Mouse (Mus musculus): ENCODE measurements around the gene Gm49396. TPM values are rescaled to one million over a fixed set of nuclear protein-coding genes. Genes with fewer than 3 reads are reported as not detected.
A peak's percentile ranks its signal among the peaks of the same experiment; 100 is the strongest.

Gene Gm49396
- total RNA-seq, 2 experiments from 2014 or later = 1.4 to 1.6 TPM

DNA sequence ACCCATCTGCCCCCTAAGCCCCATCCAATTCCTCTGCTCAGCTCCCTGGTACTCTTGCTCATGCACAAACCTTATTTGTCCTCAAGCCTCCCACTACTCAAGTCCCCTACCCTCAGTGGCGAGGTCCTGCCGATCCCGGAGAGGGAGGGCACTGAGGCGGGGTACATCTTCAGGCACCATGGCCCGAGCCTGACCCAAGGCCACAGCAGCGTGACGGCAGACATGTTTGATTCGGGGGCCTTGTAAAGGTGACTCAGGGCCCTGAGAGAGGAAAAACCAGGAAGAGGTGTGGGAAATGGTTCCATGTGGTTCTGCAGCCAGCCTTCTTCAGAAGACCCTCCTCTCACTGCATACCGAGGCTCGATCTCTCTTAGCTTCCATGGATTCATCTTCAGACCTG, 21.2 kb downstream of the Gm49396 start:
- no peak for DNase-seq
- intact Hi-C loops (cut with DNase I) = no loop called here

DNA sequence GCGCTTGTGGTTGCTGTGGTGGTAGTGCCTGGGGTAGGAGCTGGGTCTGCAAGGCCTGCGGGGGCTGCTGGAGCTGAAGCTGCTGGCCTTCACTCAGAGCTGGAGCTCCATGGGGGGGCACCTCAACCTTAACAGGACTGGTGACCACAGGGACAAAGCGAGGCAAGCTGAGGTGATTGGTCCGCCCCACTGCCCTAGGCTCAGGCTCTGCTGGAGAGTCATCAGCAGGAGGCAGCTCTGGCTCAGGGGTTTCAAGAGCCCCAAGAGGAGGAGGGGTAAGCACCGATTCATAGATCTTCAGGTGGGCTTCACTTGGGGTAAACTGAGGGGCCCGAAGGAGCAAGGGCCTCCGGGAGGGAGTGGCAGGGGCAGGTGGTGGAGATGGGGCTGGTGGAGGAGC, 22.0 kb downstream of the Gm49396 start:
- intact Hi-C loops (cut with DNase I) = loop anchor here (5.0 kb wide), 3 partner anchors 33 to 387 kb away; partner anchors contain the start of genes Fam187b, Hspb6, Lsr and Proser3

DNA sequence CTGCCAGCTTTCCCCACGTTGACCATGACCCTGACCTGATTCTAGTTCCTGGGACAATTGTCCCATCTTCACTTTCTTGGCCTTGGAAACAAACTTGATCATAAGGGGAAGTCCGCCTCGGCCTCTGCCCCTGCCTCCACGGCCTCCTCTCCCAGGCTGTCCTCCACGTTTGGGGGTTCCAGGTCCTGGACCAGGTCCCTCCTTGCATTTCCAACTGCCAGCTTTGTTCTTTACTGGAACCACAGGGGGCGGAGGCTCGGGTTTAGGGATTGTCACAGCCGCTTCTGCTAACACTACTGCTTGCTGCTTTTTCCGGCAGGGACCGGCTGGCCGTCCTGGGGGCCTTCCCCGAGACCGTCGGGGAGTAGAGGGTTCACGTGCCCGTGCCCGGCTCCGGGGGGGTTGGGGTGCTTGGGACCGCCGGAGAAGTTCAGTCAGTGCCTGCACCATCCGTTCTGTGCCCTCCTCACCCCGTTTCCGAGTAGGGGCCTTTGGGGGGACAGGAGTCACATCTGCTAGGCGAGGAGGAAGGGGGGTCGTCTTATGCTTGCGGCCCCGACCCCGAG, 23.4 kb downstream of the Gm49396 start:
- DNase-seq = no peak
- intact Hi-C loops (cut with DNase I) = loop anchor here (1.0 to 5.0 kb wide), 4 partner anchors 22 to 386 kb away; partner anchors contain the start of genes Fam187b, Hspb6, Lsr and Proser3

More for the DNA sequence above, 22.0 kb downstream of the Gm49396 start:
- no peak for DNase-seq

DNA sequence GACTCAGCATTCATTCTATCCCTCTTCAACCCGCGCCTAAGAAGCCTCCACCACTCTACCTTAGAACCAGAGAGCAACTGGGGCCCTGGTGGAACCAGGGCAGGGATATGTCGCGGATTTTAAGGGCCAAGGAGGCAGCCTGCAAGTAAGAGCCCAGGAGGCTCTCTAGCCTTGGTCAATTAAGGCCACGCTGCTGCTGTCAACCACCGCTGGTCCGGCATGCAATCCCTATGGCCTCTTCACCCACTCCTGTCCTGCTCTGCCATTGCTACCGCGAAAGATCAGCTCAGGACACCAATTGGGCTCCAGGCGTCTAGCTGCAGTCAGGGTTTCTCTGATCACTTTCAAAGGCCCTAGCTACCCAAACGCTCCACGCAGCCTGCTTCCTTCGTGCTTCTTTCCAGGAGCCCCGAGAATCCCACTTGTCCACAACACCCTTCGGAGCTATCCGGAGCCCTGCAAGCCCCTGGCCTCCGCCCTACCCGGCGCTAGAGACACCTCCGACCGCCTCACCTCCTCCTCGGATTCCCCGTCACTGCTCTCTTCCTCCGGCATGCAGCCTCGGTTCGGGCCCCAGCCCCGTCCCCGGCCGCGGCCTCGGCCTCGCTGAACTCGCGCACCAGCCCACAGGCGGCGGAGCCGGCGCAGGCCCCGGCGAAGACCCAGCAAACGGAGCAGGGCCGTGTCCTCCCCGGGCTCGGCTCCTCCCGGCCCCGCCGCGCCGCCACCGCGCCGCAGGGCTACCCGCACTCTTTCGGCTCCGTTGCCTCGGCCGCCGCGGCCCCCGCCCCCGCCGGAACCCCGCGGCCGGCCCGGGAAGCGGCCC, 24.9 kb downstream of the Gm49396 start:
- intact Hi-C loops (cut with DNase I) = loop anchor here (1.0 to 5.0 kb wide), 4 partner anchors 24 to 384 kb away; partner anchors contain the start of genes Fam187b, Hspb6, Lsr and Proser3
- DNase-seq = peak in 1 of 2 experiments; percentile 51

DNA sequence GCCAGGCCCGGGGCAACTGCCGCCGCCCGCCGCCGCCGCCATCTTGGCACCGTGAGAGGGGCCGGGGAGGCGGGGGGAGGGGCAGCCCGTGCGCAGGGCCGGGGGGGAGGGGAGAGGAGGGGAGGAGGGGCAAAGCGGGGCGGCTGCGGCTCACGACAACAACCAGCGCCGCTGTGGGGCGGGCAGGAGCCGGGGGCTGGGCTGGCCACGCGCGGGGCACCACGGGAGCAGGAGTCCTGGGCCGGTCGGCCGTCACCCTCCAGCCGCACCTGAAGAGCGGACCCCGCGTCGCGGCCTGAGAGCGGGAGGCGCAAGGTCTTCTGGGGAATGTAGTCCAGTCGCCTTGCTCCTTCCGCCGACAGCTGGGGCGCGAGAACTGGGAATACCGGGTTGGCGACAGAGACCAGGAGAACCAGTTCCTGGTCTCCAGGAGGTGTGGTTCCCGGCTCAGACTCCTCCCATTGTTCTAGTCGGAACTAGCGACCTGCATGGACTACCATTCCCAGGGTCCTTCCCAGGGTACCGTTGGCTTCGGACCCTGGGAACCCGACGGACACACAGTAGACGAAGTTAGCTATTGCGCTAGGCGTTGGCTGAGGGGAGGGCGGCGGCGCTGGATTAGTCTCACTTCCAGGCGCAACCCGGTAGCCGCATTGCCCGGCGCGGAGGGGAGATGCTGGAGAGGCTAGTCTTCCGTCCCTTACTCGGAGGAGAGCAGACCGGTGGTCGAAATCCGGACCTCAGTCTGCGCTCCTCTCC, 25.7 kb downstream of the Gm49396 start, which contains the start of gene Kmt2b:
TSS of gene Kmt2b (minus strand) at position 51 of the 759 bp plus-strand sequence.
- intact Hi-C loops (cut with DNase I) = loop anchor here (1.0 to 5.0 kb wide), 5 partner anchors 25 to 383 kb away; partner anchors contain the start of genes Fam187b, Hspb6, Lsr and Proser3
- DNase-seq = peak; percentile 91 to 96

DNA sequence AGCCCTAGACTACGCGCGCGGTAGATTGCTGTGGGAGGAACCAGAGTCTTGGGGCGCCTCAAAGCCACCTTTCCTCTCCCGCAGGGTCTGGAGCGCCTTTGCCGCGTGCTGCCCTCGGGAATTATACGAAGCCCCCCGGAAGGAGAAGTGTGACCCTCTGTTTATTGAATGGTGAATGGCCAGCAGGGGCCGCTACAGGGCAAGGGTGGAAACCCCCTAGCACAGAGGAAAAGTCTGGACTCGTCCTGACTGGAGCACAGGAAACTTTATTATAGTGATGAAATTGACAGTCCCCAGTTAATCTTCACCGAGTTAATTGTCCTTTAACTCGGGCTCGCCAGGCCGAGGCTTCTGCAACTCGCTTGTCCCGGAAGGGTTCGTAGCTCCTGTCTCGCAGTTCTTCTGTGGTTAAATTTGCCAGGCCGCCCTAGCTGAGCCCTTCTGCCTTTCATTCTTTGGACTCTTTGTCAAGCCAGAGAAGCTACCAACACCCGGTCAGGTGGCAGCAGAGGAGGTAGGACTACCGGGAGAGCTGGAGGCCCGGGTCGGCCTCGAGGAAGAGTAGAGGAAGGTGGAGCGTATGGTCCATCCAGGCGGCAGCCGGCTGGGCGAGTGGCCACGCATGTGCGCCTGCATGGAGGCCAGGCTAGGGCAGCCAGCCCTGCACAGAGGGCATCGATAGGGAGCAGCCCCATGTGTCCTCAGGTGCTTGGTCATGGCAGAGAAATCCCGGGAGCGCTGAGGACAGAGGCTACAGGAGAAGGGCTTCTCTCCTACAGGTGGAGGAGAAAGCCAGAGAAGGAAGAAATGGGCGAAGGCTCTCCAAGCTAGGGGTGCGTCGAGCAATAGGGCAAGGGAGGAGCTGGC, 26.5 kb downstream of the Gm49396 start:
- intact Hi-C loops (cut with DNase I) = loop anchor here (1.0 to 10.0 kb wide), 7 partner anchors 25 to 383 kb away; partner anchors contain the start of genes Fam187b, Ffar1, Hspb6 and Lsr
- DNase-seq = peak; percentile 88 to 90

DNA sequence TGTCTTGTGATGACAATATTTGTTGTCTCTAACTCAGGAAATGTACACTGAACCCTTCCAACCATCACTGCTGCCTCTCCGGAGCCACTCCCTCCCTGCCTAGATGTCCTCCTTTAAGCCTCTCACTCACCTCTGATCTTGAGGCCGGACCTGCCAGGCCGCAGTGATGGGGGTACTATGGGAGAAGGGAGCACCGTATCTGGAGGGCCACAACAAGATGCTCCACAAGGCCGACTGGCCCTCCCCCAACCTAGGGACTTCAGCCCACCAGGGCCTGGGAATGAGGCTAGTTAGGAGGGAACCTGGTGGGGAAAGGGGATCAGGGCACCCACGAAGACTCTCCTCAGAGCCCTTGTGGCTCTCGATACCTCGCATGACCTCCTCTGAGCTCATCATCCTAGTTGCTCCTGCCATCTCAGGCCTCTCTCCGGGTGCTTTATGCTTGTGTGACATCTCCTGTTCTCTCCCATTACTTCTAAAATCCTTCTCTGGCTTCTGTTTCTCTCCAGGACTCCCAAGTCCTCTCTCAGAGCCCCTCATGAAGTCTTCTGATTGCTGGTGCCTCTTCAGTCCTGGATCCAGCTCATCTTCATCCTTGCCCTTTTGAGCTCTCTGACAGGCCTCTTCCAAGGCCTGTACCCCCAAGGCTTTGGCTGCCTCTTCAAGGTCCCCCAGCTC, 27.9 kb downstream of the Gm49396 start:
- DNase-seq = no peak
- intact Hi-C loops (cut with DNase I) = loop anchor here (2.0 to 10.0 kb wide), 2 partner anchors 270 to 364 kb away; partner anchors contain the start of genes Ffar1 and Usf2

DNA sequence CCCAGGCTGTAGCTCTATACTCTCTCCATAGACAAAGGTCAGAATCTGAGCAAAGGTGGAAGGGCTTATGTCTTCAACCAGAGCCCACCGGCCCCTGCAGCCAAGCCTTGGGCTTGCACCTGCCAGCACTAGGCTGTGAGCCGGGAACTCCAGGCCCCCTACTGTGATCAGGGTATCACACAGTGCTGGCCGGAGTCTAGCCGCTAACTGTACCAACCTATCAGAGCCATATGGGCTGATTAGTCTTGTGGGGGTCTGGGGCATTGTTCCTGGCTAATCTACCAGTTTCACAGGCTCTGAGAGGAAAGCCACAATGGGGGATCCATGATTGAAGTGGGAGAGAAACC, 28.4 kb downstream of the Gm49396 start:
- intact Hi-C loops (cut with DNase I) = loop anchor here (2.0 to 10.0 kb wide), 2 partner anchors 269 to 363 kb away; partner anchors contain the start of genes Ffar1 and Usf2

DNA sequence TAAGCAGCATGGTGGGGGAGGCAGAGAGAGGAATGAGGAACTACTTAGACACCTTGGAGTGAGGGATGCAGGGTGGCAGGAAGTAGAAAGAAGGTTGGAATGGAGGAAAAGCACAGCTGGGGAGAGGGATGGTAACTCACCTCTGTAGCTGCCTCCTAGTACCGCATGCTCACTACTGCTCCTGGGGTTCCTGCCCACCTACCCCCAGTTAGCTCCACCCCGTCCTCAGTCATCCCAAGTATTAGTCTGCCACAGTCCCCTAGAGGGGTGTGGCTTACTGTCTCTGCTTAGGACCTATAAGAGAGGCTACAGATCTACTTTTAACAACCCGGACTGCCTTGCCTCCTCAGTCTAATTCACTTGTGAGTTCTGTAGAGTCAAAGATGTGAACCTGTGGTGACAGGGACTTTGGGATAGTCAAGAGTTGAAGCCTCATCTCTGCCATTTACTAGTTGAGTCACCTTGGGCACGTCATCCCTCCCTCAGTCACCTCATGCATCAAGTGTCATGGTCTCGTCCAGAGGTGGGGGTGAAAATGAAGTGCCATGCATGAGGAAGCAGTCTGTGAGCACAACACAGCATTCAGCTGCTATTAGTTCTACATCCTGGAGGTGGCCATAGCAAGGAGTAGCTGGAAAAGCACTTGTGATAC, 29.8 kb downstream of the Gm49396 start:
- intact Hi-C loops (cut with DNase I) = loop anchor here (10.0 kb wide), 1 partner anchor 362 kb away; the partner anchor contains the start of gene Usf2
- DNase-seq = no peak

More for the DNA sequence above, 28.4 kb downstream of the Gm49396 start:
- no peak for DNase-seq

DNA sequence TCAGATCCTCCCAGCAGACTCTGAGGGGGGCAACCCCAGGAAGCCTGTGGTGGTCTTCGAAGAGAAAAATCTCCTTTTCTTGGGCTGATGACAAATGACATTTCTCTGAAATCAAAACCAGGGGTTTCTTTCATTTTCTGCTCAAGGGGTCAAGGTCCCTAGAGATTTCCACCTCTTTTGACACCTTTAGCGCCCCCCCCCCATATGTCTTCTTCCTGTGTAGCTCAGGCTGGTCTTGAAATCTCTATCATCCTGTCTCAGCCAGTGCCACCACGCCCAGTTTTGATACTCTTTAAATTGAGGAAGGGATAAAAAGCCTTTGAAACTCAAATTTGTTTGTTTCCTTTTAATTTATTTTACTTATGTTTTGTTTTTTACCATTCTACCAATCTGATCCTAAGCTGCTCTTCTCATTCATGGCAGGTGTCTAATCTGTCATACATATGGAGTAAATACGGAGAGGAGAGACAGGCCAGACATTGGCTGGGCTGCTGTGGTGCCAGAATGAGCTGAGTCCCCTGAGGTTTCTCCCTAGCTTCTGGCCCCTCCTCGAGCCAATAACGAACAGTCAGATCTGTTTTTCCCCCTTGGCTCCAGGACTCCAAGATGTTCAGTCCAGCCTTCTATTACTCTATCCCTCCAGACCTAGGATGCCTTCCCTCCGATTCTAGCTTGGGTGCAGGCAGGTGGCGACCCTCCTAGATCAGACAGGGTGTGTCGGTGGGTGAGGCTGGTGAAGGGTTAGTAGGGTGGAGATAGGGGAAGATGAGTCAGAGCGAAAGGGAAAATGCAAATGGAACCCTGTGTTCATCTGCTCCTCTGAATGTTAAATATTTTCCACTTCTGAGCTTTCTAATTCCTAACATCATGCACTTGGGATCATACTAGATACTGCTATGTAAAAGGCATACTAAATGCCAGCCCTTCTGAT, 30.7 kb downstream of the Gm49396 start:
- intact Hi-C loops (cut with DNase I) = loop anchor here (10.0 kb wide), 1 partner anchor 361 kb away; the partner anchor contains the start of gene Usf2
- no peak for DNase-seq

DNA sequence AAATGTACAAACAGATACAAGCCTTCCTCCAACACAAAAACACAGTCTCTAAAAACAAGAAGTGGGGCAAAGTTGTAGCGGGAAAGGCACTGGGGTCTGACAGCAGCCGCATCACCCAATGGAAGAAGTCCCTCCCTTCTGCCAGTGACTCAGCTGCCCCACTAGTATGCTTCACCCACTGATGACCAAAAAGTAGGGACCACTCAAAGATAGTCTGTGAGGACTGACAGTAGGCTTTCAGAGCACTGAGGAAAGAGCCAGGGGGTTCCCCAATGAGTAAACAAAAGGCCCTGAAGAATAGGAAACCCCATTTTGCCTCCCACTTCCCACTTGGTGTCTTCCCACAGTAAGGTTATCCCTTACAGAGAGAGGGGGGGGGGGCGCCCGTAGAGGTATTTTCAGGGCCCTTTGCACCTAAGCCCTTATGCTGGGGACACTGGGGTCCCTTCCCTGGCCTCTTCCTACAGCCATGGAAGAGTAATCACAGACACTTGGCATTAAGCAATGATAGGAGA, 31.4 kb downstream of the Gm49396 start:
- intact Hi-C loops (cut with DNase I) = loop anchor here (10.0 kb wide), 1 partner anchor 360 kb away; the partner anchor contains the start of gene Usf2
- DNase-seq = no peak

DNA sequence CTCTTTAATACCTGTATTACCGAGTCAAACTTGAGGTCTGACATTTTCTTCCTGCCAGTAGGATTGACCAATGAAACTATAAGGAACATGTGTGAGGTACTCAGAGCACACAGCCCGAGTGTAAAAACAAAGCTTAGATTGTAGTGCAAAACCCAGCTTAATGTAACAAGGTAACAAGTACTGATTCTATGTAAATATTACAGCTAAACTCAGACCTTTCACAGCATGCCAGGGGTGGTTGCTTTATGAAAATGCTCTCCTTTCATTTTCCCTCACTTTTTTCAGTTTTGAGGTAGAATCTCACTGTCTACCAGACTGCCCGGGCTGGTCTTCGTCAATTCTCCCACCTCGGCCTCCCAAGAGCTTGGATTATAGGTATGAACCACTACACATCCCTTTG, 32.9 kb downstream of the Gm49396 start:
- intact Hi-C loops (cut with DNase I) = loop anchor here (10.0 kb wide), 1 partner anchor 359 kb away; the partner anchor contains the start of gene Usf2
- no peak for DNase-seq

DNA sequence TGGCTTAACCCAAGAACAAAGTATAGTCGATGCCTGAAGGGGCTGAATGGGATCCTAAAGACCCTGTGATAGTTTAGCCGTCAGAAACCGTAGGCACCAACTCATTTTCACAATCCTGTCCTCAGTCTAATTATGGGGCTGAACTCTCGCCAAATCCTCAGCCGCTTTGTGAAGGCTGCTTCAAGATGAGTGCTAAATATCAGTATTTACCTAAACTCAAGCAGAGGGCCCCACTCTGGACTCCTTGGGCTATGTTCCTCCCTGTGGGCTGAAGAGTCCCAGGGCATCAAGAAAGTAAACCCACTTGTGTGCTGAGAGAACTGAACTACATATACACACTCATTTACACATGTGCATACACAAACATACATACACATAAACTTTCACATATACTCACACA, 33.7 kb downstream of the Gm49396 start:
- DNase-seq = no peak
- intact Hi-C loops (cut with DNase I) = loop anchor here (10.0 kb wide), 1 partner anchor 358 kb away; the partner anchor contains the start of gene Usf2

DNA sequence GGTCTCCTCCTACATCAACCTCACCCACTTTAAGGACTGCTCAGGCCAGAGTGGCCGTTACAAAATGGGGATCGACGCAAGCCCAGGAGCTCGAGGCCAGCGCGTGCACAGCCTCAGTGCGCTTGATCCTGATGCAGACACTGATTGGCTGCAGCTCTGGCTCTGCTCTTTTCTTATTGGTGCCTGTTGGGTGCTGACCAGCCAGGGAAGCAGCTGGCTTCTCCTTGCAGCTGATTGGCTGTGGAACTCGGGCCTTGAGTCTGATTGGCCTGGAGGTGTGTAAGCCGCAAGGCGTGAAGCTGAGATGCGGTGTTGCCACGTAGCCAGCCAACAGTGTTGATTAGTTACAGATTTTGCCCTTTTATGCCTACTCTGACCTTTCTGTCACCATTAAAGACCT, 35.6 kb downstream of the Gm49396 start, which contains the start of gene Zbtb32:
TSS of gene Zbtb32 (minus strand) at position 124 of the 400 bp plus-strand sequence.
- no peak for DNase-seq
- intact Hi-C loops (cut with DNase I) = loop anchor here (10.0 kb wide), 1 partner anchor 356 kb away; the partner anchor contains the start of gene Usf2

DNA sequence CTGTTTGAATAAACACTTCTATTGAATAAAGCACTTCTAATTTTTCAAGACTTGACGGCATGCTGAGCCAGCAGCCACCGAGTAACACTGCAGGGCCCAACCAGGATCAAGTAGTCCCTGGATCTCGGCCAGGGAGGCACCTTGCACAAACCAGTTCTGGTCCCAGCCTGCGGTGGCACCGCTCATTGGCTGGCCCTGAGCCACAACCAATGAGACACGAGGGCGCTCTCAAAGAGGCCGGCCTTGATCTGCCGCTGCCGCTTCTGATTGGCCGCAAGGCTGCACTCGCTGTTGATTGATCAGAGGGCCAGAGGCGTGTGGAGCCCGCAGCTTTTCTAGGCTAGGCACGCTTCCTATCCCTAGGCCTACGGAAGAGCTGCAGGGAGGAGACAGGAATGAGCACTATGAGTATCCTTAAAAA, 36.8 kb downstream of the Gm49396 start:
- peak; percentile 66 for DNase-seq

DNA sequence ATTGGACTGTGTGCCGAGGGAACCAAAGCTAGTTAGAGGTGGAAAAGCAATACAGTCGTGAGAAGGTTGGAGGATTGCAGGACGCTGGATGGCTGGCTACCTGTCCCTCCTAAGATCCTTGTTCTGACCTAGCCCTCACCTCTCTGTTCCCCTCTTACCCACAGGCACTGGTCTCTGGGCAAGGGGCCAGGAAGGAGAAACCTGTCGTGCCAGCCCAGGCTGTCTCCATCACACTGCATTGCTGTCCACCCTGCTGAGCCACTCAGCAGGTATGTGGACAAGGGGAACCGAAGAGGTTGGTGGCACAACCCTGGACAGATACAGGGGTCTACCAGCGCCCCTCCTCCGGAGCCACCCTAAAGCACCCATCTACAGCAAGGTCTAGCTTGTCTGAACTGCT, 37.5 kb downstream of the Gm49396 start:
- intact Hi-C loops (cut with DNase I) = no loop called here
- no peak for DNase-seq

More for the DNA sequence above, 36.8 kb downstream of the Gm49396 start:
- intact Hi-C loops (cut with DNase I) = loop anchor here (10.0 kb wide), 1 partner anchor 355 kb away; the partner anchor contains the start of gene Usf2
